Mouse (Mus musculus) layer of hippocampus, postnatal 10 days (tissue): ENCODE results near the gene Cdc42ep4. TPM values are rescaled to one million over a fixed set of nuclear protein-coding genes. Genes with fewer than 3 reads are reported as not detected.

Source experiments
- DNase-seq, 2 experiments: peaks; one replicate each; pipeline ENCODE4 v3.0.0; 2021; ENCODE audit warnings: low spot score in 2 of 2
- total RNA-seq, 2 experiments: library from RNA; stranded (reverse); gene quantifications; 2 replicates each; pipeline ENCODE4 v1.2.3; 2021

Cdc42ep4 gene
- total RNA-seq, 2 experiments from 2014 or later: 43.2 to 47.6 TPM

- no peak for DNase-seq
These were observed 27.3 kb upstream of the Cdc42ep4 start for GRCm38 (mm10) chr11:113778733-113779679.

DNA sequence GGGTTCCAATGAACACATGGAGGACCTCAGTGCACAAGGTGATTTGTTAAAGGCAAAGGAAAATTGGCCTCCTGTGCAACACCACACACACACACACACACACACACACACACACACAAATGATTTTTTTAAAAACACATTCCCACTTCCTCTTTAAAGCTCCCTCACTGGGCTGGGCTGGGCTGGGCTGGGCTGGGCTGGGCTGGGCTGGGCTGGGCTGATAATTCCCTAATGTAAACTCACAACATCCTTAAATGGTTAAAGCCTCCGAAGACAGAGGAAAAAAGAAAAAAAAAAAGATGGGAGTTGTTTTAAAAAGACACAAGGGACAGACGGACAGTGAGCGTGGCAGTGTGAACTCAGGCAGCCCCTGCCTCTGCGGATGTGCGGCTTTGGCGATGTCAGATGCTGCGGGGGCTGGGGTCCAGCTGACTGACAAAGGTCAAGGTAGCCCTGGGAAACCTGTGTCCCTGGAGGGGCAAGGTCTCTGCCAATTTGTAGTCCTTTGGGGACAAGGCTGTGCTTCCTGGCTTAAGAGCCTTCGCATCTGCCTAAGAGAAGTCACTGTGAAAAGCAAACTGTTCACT lies 26.3 kb upstream of the Cdc42ep4 start:
- DNase-seq: no peak

DNA sequence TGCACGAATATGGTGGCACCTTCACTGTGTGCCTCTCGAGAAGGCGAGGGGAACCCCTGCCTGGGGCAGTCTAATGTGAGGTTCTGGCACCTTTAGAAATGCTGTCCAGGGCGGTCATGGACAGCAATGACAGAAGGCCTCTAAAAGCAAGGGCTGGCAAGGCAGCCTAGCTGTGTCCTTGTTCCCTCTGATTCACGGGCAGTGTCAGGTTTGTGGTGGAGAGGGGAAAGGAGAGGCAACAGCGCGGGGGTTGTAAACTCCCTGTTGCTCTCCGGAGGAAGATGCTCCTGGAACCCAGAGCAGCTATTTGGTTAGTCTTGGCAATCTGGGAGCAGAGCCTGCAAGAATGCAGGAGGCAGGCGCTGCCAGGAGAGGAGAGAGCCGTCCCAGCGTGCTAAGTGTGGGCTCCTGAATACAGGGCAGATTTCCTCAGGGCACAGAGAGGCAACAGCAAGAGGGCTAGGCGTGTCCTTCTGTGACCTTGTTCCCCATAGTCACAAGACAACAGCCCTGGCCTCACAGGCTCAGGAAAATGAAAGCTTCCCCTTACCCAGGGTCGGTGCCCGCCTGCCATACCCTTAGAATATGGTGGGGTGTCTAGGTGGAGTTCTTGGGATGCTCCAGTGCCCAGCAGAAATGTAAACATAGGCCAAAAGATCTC lies 25.3 kb upstream of the Cdc42ep4 start:
- DNase-seq: no peak

GRCm38 (mm10) chr11:113774773-113775172 lies 23.1 kb upstream of the Cdc42ep4 start:
- DNase-seq: no peak

- DNase-seq: no peak
These were observed 21.5 kb upstream of the Cdc42ep4 start for GRCm38 (mm10) chr11:113773191-113773590.

- DNase-seq: no peak
These were observed 19.5 kb upstream of the Cdc42ep4 start for GRCm38 (mm10) chr11:113771187-113771586.

GRCm38 (mm10) chr11:113768356-113768755 lies 16.7 kb upstream of the Cdc42ep4 start:
- DNase-seq: no peak

GRCm38 (mm10) chr11:113767285-113767684 lies 15.6 kb upstream of the Cdc42ep4 start:
- DNase-seq: no peak

DNA sequence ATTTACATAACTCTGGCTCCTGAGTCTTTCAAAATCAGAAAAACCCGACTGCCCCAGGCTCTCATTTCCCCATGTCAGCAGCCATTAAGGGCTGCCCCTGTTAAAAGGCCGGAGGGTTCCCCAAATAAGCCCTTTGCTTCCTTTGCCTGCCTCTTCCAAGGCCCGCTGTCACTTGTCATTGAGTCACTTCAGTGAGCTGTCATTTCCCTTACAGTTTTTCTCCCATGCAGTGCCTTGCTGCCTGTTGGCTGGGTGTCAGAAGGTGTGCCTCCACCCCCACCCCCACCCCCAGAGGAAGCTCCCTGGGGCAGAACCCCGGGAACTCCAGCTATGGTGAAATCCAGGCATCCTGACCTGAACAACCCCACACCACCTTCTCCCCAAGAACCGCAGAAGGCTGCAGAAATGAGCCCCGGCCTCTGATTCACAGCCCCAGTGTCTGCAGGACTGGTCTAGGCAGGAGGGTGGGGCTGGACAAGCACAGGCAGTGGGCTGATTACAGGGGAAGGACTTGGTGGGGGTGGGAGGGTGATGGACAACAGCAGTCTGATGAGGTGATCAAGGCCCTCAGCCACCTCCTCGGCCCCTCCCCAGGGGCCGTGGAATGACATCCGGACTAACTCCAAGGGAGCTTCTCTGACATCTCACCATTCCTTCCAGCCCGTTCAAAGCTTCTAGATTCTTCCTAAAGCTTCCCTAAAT lies 14.8 kb upstream of the Cdc42ep4 start:
- no peak for DNase-seq

DNA sequence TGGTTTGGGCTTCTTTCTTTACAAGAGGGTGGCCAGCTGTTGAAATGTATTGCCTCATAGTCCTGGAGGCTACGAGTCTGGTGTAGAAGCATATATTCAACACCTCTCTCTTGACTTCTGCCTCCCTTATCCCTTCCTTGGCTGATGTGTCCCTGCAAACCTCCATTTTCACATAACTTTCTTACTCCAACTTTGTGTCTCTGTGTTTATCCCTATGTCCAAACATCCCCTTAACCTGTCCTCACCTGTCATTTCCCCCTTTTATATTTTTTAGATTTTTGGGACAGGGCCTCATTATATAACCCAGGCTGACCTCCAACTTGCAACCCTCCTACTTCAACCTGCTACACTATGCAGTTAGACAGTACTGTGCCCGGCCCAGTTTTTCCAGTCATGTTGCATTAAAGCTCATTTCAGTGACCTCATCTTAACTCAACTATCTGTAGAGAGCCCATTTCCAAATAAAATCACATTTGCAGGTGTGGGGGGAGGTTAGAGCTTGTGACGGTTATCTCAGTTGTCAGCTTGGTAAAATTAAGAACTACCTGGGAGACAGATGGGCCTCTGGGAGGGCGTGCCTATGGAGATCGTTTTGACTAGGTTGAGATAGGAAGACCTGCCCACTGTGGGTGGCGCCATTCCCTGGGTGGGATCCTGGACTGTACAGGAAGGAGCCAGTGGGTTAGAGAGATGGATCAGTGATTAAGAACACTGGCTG lies 12.6 kb upstream of the Cdc42ep4 start:
- no peak for DNase-seq

- no peak for DNase-seq
These were observed 11.8 kb upstream of the Cdc42ep4 start for GRCm38 (mm10) chr11:113763449-113763848.

DNA sequence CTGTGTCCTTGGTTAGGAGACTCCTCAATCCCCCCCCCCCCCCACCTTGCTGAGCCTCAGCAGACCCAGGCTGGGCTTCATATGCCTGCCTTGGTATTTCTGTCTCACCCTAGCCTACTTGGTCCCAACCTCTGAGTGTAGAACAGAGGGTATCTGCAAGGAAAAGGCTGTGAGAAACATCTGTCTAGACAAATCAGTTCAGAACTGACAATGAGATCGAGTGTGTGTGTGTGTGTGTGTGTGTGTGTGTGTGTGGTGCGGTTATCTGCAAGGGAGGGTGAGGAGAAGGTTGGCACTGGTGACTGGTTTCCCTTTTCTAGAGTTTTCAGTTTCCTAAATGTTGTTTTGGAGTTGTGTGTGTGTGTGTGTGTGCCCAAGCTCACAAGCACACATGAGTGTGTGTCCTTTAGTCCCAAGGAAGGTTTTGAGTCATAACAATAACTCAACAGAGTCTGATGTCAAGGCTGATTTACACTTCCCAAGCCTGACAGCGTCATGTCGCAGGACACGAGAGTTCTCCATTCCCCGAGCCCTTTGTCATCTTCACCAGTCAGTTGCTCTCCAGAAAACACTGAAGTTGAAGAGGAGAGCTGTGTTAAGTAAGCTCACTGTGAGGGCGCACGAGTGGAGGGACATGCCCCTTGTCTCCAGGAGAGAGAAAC lies 10.6 kb upstream of the Cdc42ep4 start:
- DNase-seq: no peak

GRCm38 (mm10) chr11:113761646-113762045 lies 10.0 kb upstream of the Cdc42ep4 start:
- DNase-seq: no peak

DNA sequence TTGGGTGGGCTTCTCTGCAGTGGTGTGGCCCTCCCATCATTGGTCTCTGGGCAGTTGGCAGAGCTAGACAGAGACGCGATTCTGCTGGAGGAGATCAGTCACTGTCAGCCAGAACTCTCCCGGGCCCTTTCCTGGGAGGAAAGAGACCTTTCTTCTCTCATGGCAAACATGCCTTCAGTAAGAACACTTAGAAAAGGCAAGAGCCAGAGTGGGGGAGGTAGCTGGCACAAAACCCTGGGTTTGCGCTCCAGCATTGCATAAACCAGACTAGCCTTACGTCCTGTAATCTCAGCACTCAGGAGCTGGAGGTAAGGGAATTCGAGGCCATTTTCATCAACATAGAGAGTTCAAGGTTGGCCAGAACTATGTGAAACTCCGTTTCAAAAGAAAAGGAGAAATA lies 8.8 kb upstream of the Cdc42ep4 start:
- DNase-seq: no peak

DNA sequence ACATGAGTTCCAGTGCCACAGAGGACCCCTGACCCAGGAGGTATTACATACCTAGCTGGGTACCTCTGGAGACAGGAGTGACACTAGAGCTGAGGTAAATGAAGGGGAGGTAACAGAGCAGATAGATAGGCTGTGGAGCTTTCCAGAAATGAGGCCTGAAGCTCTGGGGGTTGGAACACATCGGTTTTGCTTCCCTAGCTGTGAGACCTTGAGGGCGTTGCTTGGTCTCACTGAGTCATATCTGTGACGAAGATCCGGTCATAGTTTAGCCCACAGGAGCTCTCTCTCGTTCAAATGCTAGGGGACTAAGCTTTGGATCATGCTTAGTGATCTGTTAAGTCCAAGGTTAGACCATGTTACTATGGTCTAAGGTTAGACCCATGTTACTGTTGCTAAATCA lies 7.2 kb upstream of the Cdc42ep4 start:
- no peak for DNase-seq

DNA sequence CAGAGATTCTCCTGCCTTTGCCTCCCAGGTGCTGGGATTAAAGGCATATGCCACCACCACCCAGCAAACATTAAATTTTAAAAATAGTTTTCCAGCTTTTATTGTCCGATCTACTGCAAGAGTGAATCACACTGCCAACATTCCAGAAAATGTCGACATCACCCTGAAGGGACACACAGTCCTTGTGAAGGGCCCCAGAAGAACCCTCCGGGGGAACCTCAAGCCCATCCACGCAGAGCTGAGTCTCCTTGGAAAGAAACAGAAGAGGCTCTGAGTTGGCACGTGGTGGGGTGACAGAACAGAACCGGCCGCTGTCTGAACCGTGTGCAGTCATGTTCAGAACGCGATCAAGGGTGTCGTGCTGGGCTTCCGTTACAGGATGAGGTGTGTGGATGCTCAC lies 4.9 kb upstream of the Cdc42ep4 start:
- DNase-seq: no peak

DNA sequence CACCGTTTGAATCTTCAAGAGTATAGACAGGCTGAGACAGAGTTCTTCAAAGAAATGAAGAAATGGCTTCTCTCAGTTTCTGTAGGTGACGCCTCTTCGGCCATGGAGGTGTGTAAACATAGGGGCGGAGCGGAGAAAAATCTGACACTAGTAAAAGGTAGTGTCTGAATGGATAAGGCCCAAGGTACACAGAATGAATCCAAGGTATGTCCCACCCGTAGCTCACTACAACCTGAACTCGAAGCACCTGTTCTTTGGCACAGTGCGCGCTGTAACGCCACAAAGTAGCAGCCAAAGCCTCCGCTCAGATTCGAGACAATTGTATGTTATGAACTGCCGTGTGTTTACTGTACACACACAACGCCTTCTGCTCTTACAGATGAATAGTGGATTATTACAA lies 4.2 kb upstream of the Cdc42ep4 start:
- DNase-seq: no peak

- no peak for DNase-seq
These were observed 3.2 kb upstream of the Cdc42ep4 start for GRCm38 (mm10) chr11:113754845-113755244.

DNA sequence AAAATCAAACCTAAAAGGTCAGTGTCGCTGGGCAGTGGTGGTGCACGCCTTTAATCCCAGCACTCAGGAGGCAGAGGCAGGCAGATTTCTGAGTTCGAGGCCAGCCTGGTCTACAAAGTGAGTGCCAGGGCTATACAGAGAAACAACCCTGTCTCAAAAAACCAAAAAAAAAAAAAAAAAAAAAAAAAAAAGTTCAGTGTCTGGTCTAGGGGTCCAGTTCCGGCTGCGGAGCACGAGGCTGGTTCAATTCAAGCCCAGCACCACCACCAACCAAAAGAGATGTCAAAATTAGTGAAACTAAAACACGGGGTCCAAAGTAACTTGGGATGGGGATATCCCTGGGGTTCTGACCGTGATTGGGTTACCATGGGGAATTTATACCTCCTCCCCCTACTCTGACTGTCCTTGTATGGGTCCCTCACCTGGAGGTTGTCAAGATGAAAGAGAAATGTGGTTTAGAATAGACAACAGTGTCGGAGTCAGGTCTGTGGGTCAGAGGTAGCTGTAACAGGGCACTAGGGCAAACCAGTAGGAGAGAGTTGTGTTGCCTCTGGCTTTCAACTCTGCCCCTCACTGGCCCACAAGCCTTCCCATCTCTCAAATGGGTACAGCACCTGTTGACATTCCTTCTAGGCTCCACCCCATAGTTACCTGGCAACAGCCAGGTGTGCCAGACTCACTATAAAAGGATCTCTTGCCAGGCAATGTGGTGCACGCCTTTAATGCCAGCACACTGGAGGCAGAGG lies 1.2 kb upstream of the Cdc42ep4 start:
- no peak for DNase-seq
